Mouse (Mus musculus): Measurements from ENCODE around the gene Phpt1. TPM values are rescaled to one million over a fixed set of nuclear protein-coding genes. Genes with fewer than 3 reads are reported as not detected.

Gene Phpt1
- polyA plus RNA-seq, 1 experiment from 2014 or later = 206 TPM

GRCm38 (mm10) chr2:25577951-25578795, 3.1 kb upstream of the Phpt1 start:
- peaks cover 66% of the 10 kb centered on the region for H3K4me1 ChIP-seq (ENCODE audit: insufficient read depth, low read length)
- no peaks in the 10 kb centered on the region for H3K9me3 ChIP-seq (ENCODE audit: low read length)
- H3K4me2 ChIP-seq (replicated peaks; ENCODE audit: low read depth, low read length) = peak overlapping the region; percentile 50
- peak overlapping the region; percentile 52 for H3K9ac ChIP-seq (replicated peaks; ENCODE audit: low read length)
- no peak overlapping the region for H3K27ac ChIP-seq (ENCODE audit: low read length)
- peaks cover 55% of the 10 kb centered on the region for H3K27me3 ChIP-seq (ENCODE audit: insufficient read depth, low read length)
- peak overlapping the region; percentile 29 for H3K4me3 ChIP-seq (ENCODE audit: low read length)
- no peak for ATAC-seq (ENCODE audit: low FRiP score, low TSS enrichment)
- WGBS = 4% methylated on average over 75 of the region's 75 CpGs
- H3K36me3 ChIP-seq (ENCODE audit: insufficient read depth, low read length) = no peaks in the 10 kb centered on the region

- Histone ChIP-seq H3K9me3 (ENCODE audit: low read length) (no peaks in the 10 kb centered on the region), H3K4me2 (replicated peaks; ENCODE audit: low read depth, low read length) (peak overlapping the region; percentile 50), H3K27ac (ENCODE audit: low read length) (no peak overlapping the region), H3K27me3 (ENCODE audit: insufficient read depth, low read length) (peaks cover 55% of the 10 kb centered on the region), H3K36me3 (ENCODE audit: insufficient read depth, low read length) (no peaks in the 10 kb centered on the region), H3K4me3 (ENCODE audit: low read length) (peak overlapping the region; percentile 29), H3K4me1 (ENCODE audit: insufficient read depth, low read length) (peaks cover 64% of the 10 kb centered on the region), H3K9ac (replicated peaks; ENCODE audit: low read length) (peak overlapping the region; percentile 52)
- ATAC-seq (ENCODE audit: low FRiP score, low TSS enrichment) = no peak
- 14% methylated on average over 92 of the region's 92 CpGs for WGBS
Observed at GRCm38 (mm10) chr2:25576965-25577891, 2.2 kb upstream of the Phpt1 start.

DNA sequence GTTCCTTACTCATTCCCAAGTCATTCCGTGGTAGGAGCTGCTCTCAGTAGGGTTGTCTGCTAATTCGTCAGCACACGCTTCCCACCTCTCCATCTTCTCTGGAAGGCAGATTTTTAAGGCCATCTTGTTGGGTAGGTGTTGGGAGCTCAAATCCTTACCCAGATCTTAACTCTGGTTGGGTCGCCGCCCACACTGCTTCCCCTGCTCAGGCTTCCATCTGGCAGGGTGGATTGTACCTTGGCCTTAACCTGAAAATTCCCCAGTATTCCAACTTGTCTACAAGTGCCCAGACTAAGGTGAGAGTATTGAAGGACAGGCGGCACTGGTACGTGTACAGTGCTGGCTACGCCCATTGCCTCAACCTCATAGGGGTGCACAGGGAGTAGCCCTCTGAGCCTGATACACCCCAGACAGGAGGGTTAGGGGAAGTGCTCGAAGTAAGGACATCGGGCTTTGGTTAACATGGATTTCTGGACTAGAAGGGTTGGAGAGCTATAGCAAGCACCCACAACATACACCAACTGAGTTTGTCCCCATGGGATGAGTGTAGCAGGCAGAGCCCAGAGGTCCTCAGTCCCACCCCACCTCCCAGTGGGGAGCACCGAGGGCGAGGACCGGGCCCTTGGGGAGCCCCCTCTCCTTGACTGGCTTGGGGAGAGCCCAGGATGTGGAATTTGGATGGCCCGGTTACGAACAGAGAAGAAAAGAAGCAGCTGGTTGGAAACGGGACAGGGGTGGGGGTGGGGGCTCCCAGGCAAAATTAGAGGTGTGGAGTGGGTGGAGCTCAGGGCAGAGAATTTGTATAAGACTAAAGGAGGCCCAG, 1.2 kb upstream of the Phpt1 start:
- 79% methylated on average over 16 of the region's 16 CpGs for WGBS
- Histone ChIP-seq H3K4me2 (replicated peaks; ENCODE audit: low read depth, low read length) (no peak overlapping the region), H3K9me3 (ENCODE audit: low read length) (no peaks in the 10 kb centered on the region), H3K36me3 (ENCODE audit: insufficient read depth, low read length) (no peaks in the 10 kb centered on the region), H3K4me3 (ENCODE audit: low read length) (no peak overlapping the region), H3K9ac (replicated peaks; ENCODE audit: low read length) (no peak overlapping the region; the same call in 1 of the 2 replicates), H3K4me1 (ENCODE audit: insufficient read depth, low read length) (peaks cover 57% of the 10 kb centered on the region), H3K27me3 (ENCODE audit: insufficient read depth, low read length) (peaks cover 55% of the 10 kb centered on the region), H3K27ac (ENCODE audit: low read length) (no peak overlapping the region)
- no peak for ATAC-seq (ENCODE audit: low FRiP score, low TSS enrichment)

GRCm38 (mm10) chr2:25575432-25576027, 506 bp upstream of the Phpt1 start:
- peak overlapping the region; percentile 95 for H3K4me2 ChIP-seq (replicated peaks; ENCODE audit: low read depth, low read length)
- H3K27ac ChIP-seq (ENCODE audit: low read length) = peak overlapping the region; percentile 91
- WGBS = 14% methylated on average over 21 of the region's 21 CpGs
- H3K9me3 ChIP-seq (ENCODE audit: low read length) = no peaks in the 10 kb centered on the region
- ATAC-seq (ENCODE audit: low FRiP score, low TSS enrichment) = no peak
- H3K36me3 ChIP-seq (ENCODE audit: insufficient read depth, low read length) = no peaks in the 10 kb centered on the region
- peak overlapping the region; percentile 69 for H3K4me3 ChIP-seq (ENCODE audit: low read length)
- peaks cover 53% of the 10 kb centered on the region for H3K4me1 ChIP-seq (ENCODE audit: insufficient read depth, low read length)
- peak overlapping the region; percentile 85 for H3K9ac ChIP-seq (replicated peaks; ENCODE audit: low read length)
- H3K27me3 ChIP-seq (ENCODE audit: insufficient read depth, low read length) = peaks cover 47% of the 10 kb centered on the region

- H3K9me3 ChIP-seq (ENCODE audit: low read length) = no peaks in the 10 kb centered on the region
- peak overlapping the region; percentile 85 for H3K9ac ChIP-seq (replicated peaks; ENCODE audit: low read length)
- H3K4me3 ChIP-seq (ENCODE audit: low read length) = peak overlapping the region; percentile 69
- peaks cover 4% of the 10 kb centered on the region; the same call in 1 of the 2 replicates for H3K36me3 ChIP-seq (ENCODE audit: insufficient read depth, low read length)
- H3K27ac ChIP-seq (ENCODE audit: low read length) = peak overlapping the region; percentile 95; the same call in 1 of the 2 replicates
- WGBS = 17% methylated on average over 11 of the region's 11 CpGs
- peaks cover 34% of the 10 kb centered on the region for H3K27me3 ChIP-seq (ENCODE audit: insufficient read depth, low read length)
- peak overlapping the region; percentile 95 for H3K4me2 ChIP-seq (replicated peaks; ENCODE audit: low read depth, low read length)
- ATAC-seq (ENCODE audit: low FRiP score, low TSS enrichment) = no peak
- peaks cover 44% of the 10 kb centered on the region for H3K4me1 ChIP-seq (ENCODE audit: insufficient read depth, low read length)
Observed at GRCm38 (mm10) chr2:25574136-25574535, 888 bp downstream of the Phpt1 start.

DNA sequence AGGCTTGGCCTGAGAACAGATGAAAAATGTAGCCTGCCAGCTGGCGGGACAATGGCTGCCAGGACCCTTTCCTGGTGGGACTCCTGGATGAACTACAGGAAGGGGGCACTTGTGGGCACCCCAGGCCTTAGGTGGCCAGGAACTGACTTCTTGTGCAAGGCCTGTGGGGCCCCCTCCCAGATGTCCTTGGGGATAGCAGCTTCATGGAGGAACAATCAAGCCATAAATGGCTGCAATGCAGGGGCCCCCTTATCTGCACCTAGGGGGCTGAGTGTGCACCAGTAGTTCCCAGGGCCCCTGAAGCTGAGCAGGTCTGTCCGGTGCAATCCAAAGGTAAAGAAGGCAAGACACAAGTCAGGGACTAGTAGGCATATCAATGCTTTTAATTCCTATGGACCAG, 2.0 kb downstream of the Phpt1 start:
- Histone ChIP-seq H3K27ac (ENCODE audit: low read length) (no peak overlapping the region), H3K4me1 (ENCODE audit: insufficient read depth, low read length) (peaks cover 34% of the 10 kb centered on the region), H3K27me3 (ENCODE audit: insufficient read depth, low read length) (peaks cover 23% of the 10 kb centered on the region), H3K36me3 (ENCODE audit: insufficient read depth, low read length) (peaks cover 12% of the 10 kb centered on the region; the same call in 1 of the 2 replicates), H3K9ac (replicated peaks; ENCODE audit: low read length) (0 out of 2 replicates have a peak overlapping the region, but pooled peaks have one; percentile 27), H3K4me2 (replicated peaks; ENCODE audit: low read depth, low read length) (0 out of 2 replicates have a peak overlapping the region, but pooled peaks have one; percentile 95), H3K9me3 (ENCODE audit: low read length) (no peaks in the 10 kb centered on the region), H3K4me3 (ENCODE audit: low read length) (no peak overlapping the region)
- 89% methylated on average over 2 of the region's 2 CpGs for WGBS
- no peak for ATAC-seq (ENCODE audit: low FRiP score, low TSS enrichment)

- Histone ChIP-seq H3K36me3 (ENCODE audit: insufficient read depth, low read length) (peaks cover 12% of the 10 kb centered on the region; the same call in 1 of the 2 replicates), H3K4me2 (replicated peaks; ENCODE audit: low read depth, low read length) (no peak overlapping the region), H3K9me3 (ENCODE audit: low read length) (no peaks in the 10 kb centered on the region), H3K27me3 (ENCODE audit: insufficient read depth, low read length) (peaks cover 4% of the 10 kb centered on the region), H3K9ac (replicated peaks; ENCODE audit: low read length) (no peak overlapping the region), H3K4me3 (ENCODE audit: low read length) (no peak overlapping the region), H3K4me1 (ENCODE audit: insufficient read depth, low read length) (peaks cover 22% of the 10 kb centered on the region), H3K27ac (ENCODE audit: low read length) (no peak overlapping the region)
- 90% methylated on average over 4 of the region's 4 CpGs for WGBS
- no peak for ATAC-seq (ENCODE audit: low FRiP score, low TSS enrichment)
Observed at GRCm38 (mm10) chr2:25571221-25571620, 3.8 kb downstream of the Phpt1 start.

DNA sequence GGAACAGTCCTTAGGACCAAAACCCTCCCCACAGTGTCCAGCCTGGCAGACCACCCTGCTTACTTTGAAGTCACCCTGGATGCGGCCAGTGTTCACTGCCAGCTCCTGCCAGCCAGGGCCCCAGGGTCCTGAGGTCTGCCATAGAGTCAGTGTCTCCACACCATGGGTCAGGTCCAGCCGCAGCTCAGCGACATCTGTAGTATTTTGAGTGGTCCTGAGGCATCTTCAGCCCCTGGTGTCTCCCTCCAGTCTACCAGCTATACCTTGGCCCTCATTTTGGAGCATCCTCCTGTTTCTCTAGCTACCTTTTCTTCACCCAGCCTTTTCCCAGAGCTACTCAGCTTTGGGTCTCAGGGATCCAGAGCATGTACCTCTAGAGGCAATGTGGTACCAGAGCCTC, 5.7 kb downstream of the Phpt1 start:
- no peak for ATAC-seq (ENCODE audit: low FRiP score, low TSS enrichment)
- H3K9ac ChIP-seq (replicated peaks; ENCODE audit: low read length) = no peak overlapping the region
- no peak overlapping the region for H3K27ac ChIP-seq (ENCODE audit: low read length)
- H3K9me3 ChIP-seq (ENCODE audit: low read length) = no peaks in the 10 kb centered on the region
- WGBS = 89% methylated on average over 3 of the region's 3 CpGs
- H3K4me2 ChIP-seq (replicated peaks; ENCODE audit: low read depth, low read length) = no peak overlapping the region
- H3K4me1 ChIP-seq (ENCODE audit: insufficient read depth, low read length) = peaks cover 16% of the 10 kb centered on the region
- peaks cover 25% of the 10 kb centered on the region for H3K36me3 ChIP-seq (ENCODE audit: insufficient read depth, low read length)
- no peak overlapping the region for H3K4me3 ChIP-seq (ENCODE audit: low read length)
- H3K27me3 ChIP-seq (ENCODE audit: insufficient read depth, low read length) = no peaks in the 10 kb centered on the region
